Mouse (Mus musculus) adrenal gland, postnatal 14 days (tissue): ENCODE measurements around the gene Neurod1. TPM values are rescaled to one million over a fixed set of nuclear protein-coding genes. Genes with fewer than 3 reads are reported as not detected.

Source experiments
- DNase-seq: peaks from one replicate; pipeline ENCODE4 v3.0.0; 2021; ENCODE audit warnings: mixed read lengths
- long read RNA-seq, 2 experiments: library from polyadenylated mRNA; stranded (forward); transcript quantifications; one replicate each; pipeline ENCODE4 v2.0.0; 2021
- total RNA-seq: library from RNA; stranded (reverse); gene quantifications from 2 replicates; pipeline ENCODE4 v1.2.3, GENCODE M21; 2021

Gene Neurod1
- total RNA-seq: 0.71 TPM in 1 of 2 replicates, not detected in the other
- long read RNA-seq, experiment 1: 0 reads
- long read RNA-seq, experiment 2: 0 reads

GRCm38 (mm10) chr2:79456575-79457349 lies at the start of gene Neurod1, which contains the start of gene Cerkl:
Gene Neurod1, minus strand, starts transcription at chr2:79456751.
Gene Cerkl, minus strand, starts transcription at chr2:79456785.
- no peak for DNase-seq

- peak; percentile 75 for DNase-seq
Measured at GRCm38 (mm10) chr2:79498990-79499755, 42.6 kb upstream of the Neurod1 start.

DNA sequence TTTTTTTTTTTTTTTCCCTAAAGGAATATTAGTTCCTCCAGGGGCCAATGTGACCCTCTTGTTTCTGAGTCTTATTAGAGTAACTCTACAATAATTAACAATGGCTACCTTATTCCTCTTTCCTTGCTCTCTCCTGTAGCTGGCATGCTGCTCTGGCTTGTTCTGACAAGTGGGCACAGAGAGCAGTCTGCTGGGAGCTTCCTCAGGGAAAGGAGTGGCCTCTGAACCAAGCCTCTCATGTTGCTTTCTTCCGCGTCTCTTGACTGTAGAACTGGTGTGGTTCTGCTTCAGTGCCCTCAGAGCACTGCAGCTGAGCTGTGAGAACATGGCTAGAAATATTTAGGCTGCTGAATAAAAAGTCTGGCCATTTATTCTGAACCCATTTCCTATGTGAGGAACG lies 28.6 kb upstream of the Neurod1 start:
- no peak for DNase-seq

DNA sequence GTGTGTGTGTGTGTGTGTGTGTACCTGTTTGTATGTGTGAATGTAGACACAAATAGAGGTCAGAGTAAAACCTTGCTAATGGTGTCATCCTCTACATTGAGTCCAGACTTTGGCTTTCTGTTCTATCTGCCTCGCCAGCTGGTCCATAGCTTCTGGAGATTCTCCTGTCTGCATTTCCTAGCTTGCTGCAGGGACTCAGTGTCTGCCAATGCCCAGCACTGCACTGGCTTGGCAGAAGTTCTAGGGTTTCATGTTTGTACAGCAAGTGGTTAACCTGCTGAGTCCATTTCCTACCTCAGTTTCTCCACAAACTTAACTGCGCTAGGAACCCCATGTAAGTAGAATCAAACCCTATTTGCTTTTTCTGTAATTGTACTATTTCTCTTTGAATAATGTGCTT lies 26.0 kb upstream of the Neurod1 start:
- DNase-seq: no peak

GRCm38 (mm10) chr2:79462411-79462810 lies 5.9 kb upstream of the Neurod1 start:
- DNase-seq: no peak

DNA sequence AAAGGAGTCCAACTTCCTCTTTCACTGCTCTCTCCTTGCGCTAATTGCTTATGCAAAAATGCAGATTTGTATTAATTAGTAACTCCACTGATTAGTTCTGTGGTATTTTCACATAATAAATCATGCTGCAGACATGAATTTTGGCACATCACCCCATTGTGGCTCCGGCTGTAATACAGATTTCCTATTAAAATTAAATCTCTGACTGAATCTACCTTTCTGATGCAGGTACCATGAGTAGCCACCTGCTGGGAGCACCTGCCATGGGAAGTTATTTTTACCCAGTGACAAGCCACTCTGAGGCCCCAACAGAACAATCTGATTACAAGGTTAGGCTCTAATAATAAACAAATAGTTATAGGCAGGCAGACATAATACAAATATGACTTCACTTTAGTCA lies 5.3 kb upstream of the Neurod1 start:
- DNase-seq: no peak

DNA sequence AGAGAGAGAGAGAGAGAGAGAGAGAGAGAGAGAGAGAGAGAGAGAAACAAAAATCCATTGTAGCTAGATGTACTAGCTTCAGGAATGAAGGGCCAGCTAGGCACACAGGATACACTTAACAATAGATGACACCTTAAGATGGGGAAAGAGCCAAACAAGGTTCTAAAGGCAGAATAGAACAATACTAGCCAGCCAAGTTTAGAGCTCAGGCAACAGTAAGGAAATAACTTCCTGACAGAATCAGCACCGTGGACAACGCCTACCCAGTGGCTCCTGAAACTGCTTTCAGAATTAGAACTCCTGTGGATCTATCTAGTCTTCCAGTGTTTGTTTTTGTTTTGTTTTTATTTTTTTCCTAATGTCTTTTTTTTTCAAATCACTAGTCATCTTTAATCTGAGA lies 4.0 kb upstream of the Neurod1 start:
- DNase-seq: peak; percentile 46

DNA sequence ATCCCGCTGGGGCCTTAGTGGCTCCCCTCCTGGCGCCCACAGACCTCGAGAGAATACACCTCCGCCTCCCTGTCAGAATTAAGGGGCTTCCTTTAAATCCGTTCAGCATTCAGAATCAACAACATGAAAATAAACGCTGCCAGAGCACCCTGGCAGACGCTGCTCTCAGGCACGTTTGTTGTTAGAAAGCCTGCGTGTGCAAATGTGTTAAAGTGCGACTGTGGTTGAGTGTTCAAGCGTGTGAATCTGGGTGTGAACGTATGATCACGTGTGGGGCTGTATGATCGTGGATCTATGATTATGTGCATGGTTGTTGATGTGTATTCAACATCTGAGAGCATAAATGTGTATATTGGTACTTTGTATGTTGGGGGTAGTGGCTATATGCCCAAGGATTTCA lies 3.6 kb upstream of the Neurod1 start:
- no peak for DNase-seq

DNA sequence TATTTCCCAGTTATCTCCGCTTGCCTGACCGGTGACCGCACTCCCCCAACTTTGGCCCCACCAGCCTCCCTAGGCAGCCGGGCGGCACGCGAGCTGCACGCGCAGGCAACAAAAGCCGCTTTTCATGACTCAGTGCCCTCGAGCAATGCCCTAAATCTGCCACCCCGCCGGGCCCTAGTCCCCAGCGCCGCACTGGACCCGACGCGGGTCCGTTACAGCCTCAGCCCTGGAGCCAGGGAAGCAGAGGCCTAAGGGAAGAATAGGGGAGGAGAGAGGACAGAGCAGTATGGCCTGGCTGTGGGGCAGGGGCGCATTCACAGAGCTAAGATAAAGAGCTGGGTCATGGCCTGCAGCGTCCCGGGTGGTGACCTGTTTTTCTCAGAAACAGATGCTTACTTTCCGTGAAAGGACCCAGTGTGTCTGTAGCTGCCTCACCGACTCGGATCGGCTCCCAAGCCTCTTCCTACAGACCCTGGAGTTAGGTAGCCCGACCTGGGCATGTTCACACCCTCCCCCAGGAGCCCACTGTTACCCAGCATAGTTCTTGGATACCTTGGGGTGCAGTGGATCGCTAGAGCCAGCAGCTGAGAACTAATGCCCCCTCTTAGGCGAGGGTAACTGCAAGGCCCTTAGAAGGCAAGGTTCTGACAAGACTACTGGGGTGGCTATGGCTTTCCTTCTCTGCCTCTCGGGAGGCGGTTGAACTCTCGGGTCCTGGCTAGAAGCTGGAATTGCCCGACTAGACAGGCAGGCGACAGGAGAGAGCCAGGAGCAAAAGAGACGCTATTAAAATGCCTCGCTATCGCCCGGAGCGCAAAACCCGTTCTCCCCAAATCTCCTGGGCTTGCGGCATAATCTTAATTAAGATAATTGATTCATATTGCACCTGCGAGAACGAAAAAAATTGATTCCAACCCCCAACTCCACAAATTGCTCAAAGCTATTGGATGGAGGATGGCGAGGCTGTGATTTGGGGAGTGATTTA lies 2.8 kb upstream of the Neurod1 start:
- DNase-seq: no peak

- DNase-seq: no peak
Measured at GRCm38 (mm10) chr2:79457932-79458331, 1.4 kb upstream of the Neurod1 start.

GRCm38 (mm10) chr2:79457434-79457833 lies 883 bp upstream of the Neurod1 start:
- DNase-seq: no peak

GRCm38 (mm10) chr2:79455646-79456045 lies 905 bp downstream of the Neurod1 start:
- no peak for DNase-seq

- DNase-seq: no peak
Measured at GRCm38 (mm10) chr2:79454786-79455446, 1.6 kb downstream of the Neurod1 start.

- peak; percentile 91 for DNase-seq
Measured at GRCm38 (mm10) chr2:79453901-79454781, 2.4 kb downstream of the Neurod1 start.

- no peak for DNase-seq
Measured at GRCm38 (mm10) chr2:79451438-79451837, 5.1 kb downstream of the Neurod1 start.

GRCm38 (mm10) chr2:79450684-79451394 lies 5.7 kb downstream of the Neurod1 start:
- no peak for DNase-seq

DNA sequence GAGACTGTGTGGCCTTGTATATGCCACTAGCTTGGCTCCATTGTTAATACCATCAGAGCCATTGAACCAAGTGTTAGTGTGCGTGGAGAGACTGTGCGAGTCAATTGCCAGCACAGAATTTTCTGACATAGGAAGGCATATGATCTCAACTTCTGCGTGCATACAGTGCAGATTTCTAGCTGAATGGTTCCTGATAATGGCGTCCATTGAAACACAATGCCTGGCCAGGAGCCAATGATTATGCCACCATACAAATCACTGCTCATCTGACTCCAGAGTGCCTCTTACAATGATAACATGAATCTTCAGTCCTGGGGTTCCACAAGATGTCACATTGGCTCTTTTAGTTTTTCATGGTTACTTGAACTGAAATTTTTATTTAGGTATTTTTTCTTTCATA lies 7.2 kb downstream of the Neurod1 start:
- DNase-seq: no peak

DNA sequence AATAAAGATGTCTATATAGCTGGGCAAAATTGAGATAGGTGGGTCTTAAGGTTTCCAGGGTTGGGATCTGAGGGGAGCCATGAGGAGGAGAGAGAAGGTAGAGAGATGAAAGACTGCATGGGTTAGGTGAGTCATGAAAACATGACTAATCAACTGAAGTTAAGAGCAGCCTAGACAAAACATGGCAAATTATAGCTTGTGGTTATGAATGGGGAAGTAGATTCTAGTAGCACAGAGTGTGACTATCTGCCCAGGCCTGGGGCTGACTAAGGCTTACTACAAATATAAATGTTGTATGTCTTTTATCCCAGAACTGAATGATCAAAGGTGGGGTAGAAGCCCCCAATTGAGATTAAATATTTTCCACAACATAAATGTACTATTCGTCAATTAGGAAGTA lies 9.4 kb downstream of the Neurod1 start:
- DNase-seq: no peak

DNA sequence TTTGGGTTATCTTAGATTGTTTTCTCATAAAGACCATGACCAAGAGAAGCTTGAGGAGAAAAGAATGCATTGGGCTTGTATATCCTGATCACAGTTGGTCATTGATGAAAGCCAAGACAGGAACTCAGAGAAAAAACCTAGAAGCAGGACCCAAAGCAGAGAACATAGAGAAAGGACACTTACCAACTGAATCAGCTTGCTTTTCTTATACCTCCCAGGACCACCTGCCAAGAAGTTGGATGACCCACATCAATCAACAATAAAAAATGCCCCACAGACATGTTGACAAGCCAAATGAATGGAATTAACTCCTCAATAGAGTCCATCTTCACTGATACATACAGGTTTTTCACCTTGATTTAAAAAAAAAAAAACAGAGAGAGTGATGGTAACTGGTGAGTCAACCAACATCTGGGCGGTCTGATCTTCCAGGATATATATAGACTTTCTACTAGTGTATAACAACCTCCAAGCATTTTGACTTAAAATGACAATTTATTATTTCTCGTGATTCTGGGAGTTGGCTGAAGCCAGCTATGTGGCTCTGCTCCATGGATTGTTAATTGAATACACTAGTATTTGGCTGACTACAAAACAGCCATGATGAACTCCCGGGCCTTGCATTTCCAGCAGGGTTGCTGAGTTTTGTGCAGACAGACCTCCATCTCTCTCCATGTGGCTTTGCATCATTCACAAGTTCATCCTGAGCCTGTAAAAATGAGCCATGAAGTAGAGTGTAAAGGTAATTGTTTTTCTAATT lies 12.5 kb downstream of the Neurod1 start:
- DNase-seq: no peak
